Mouse (Mus musculus) urinary bladder, adult 18-20 months (tissue): Measurements from ENCODE around the gene Kcna5.
A peak's percentile ranks its signal among the peaks of the same experiment; 100 is the strongest.

Experiments used
- DNase-seq, 2 experiments: peaks; one replicate each; pipeline ENCODE4 v3.0.0; 2022; ENCODE audit warnings: low spot score in 2 of 2, mixed read lengths in 2 of 2

Gene Kcna5

DNA sequence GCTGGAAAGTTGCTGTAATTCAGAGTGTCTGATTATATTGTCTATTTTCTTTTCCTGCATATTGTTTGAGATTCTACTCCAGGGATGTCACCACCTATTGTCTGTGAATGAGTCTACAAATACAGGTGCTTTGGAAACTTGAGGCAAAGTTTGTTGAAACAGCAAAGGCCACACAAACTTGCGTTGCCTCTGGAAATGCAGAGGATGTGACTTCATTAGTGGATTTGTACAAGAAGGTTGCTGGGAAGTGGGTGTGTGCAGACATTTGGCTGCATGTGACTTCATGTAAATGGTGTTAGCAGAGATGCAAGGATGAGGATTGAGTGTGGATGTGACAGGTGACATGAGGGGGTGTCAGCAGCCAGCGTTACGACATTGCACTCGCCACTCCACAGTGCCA, 1.7 kb upstream of the Kcna5 start:
- DNase-seq: no peak

DNA sequence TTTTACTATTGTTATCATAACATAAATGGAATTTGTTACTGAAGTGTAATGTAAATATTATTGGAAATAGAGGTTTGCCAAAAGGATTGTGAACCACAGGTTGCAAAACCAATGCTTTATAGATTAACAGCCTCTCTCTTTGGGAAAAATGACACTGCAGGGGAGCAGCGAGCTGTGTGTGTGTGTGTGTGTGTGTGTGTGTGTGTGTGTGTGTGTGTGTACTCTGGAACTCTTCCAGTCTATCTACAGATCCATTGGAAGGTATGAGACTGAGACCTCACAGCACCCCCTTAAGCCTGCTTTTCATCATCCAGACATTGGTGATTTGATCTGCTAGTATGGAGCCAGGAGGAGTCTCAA, 679 bp upstream of the Kcna5 start:
- no peak for DNase-seq

DNA sequence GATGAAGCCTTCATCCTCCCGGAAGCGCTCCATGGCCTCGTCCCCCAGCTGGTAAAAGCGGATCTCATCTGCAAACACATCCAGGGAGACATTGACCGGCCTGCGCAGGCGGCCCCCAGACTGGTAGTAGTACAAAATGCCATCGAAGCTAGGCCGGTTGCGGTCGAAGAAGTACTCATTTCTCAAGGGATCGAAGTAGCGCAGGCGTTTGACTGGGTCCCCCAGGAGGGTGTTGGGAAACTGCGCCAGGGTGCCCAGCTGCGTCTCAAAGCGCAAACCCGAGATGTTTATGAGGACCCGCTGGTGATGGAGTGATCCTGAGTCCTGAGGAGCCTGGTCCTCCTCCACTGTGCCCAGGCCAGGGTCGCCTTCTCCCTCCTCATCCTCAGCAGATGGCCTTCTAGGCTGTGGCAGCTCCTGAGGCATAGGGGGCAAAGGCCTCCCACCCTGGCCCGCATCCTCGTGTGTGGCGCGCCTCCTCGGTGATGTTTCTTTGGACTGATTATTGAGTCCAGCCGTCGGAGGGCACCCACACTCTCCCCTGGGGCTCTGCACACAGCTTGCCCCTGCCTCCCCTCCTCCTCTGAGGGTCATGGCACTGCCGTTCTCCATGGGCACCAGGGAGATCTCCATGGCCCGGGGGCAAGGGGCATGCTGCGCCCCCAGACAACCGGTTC, 543 bp downstream of the Kcna5 start:
- DNase-seq: no peak

- DNase-seq: no peak
These were observed 3.9 kb downstream of the Kcna5 start for GRCm38 (mm10) chr6:126531306-126531705.

- no peak for DNase-seq
These were observed 5.2 kb downstream of the Kcna5 start for GRCm38 (mm10) chr6:126530019-126530418.

DNA sequence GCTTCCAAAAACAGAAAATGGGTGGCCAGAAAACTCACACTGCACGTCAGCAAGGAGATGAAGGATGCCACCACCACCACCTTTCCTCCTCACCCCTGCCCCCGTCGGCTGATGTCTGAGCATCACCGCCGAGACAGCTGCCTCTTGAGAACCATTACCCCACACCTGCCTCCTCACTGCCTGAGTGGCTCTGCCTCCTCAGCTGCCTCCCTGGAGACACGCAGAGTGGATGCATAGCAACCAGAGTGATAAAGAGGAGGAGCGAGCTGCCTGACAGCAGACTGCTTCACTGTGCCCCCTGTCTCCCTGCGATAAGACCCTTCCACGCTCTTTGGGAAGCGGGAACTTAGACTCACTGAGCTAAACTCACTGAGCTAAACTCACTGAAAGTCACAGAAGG, 20.5 kb downstream of the Kcna5 start:
- DNase-seq: no peak

DNA sequence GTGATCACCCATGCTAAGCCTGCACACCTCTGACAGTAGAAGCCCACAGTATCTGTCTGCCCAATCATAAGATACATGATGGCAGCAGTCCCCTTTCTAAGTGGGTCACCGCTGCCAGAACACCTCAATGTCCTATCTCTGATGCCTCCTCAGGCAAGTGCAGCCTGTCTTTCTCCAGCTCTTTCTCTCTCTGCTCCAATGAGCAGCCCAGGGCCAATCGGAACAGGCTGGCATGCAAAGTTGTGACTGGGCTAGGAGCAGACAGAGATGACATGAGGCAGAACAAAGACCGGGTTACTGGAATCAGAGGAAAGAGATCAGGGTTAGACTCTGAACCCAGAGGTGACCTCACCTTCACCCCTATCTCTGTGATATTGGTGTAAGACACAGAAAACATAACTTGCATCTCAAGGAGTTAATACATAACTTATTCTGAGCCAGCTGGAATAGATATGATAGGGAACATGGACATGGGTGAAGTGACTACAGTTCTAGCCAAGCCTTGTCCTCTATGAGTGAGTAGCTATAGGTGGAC, 21.4 kb downstream of the Kcna5 start:
- DNase-seq: no peak

DNA sequence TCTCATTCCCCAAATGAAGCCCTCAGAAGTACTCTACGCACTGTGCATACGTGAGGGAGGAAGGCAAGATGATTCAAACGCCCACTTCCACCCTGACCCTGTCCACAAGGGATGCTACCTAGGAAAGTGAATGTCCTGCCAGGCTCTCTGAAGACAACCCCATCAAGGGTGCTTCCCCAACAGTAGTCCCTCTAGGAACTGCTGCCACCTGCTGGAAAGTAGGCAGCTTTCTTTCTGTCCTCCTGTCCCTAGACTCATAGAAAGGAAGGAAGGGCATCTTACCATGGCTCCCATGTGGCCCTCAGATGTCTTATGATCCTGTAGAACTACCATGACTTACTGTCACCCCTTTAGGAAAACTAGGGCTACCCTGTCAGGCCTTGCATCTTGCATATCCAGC, 22.1 kb downstream of the Kcna5 start:
- DNase-seq: peak in 1 of 2 experiments; percentile 17

DNA sequence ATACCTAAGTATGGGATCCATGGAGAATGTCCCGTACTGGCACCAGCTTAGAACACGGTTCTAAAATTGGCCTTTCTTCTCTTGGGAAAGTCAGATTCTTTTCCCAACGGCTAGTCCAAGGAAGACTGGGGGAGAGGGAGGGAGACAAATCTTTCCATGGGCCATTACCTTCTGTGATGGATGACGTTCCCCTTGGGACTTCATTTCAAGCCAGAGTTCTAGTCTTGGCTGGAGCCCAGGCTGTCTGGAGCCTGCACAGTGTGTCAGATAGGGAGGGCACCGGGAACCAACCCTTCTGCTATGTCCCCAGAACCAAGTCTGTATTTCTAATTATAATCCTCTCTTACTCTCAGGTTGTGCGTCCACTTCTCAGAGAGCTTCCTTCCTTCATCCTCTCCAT, 26.5 kb downstream of the Kcna5 start:
- DNase-seq: no peak

- no peak for DNase-seq
These were observed 31.3 kb downstream of the Kcna5 start for GRCm38 (mm10) chr6:126503920-126504319.

DNA sequence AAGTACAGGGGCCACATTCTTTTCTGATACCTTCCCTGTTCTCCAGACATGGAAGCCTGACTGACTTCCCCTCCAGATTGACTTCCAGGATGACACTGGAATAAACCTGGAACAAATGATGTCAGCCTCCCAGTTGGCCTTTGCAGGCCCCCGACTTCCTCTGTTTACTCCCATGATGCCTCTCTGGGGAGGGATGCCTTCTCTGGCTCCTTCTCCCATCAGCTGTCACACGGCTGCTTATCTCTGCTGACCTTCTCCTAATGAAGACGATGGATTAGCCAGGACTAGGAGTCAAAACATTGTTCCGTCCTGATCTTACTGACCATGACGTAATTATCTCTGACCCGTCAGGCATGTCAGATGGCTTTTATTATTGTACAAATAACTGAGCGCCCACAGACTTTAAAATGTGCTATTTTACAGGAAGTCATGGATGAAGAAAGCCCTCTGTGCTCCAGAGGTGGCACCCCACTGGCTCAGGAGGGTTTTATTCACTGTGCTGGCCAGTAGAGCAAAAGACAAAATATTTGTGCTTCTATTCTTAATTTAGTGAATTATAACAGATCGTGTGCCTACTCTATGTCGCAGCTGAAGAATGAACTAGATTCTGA, 32.4 kb downstream of the Kcna5 start:
- no peak for DNase-seq

DNA sequence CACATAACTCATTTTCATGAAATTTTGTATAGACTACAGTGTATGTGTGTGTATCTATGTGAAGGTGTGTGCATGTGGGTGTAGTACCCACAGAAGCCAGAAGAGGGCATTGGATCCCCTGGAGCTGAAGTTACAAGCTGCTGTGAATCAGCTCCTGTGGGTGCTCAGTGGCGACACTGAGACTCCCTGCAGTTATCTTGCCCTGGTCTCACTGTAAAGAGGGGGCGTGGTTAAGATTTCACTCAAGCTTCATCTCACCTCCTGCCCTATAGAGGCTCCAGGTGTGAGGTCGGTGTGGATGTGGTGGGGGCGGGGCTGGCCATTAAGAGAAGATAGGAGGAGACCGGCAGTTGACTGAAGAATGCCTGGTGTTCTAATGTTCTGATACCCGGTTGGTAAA, 34.2 kb downstream of the Kcna5 start:
- DNase-seq: no peak

DNA sequence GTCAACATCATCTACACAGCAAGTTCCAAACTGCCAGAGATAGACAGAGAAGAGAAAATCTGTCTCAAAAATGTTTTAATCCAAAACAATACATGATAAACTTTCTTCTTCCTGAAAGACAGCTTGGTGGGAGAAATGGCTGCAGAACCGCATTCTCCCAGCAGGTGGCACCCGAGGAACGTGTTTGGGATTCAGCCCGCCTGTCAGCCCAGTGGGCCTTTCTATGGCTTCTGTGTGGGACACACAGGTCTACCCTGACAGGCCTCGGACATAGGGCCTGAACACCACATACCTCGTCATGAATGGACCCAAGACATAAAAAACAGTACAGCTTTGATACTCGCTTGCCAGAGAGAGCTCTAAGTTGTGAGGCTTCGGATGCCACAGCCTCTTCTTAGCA, 35.1 kb downstream of the Kcna5 start:
- peak; percentile 33 to 82 for DNase-seq

DNA sequence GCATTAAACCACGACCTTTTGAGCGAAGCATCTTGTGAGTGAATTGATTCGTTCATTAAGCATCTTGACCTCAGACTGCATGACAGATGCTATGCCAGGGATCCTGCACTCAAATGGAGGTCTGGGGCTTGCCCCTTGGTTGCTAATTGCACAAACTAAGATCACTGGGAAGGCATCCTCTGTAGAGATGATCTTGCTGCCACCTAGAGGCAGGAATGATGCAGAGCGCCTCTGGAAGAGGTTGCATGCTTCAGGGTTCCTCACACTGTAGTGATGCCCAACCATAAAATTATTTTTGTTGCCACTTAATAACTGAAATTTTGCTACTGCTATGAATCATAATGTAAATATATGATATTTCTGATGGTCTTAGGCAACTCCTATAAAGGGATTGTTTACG, 37.3 kb downstream of the Kcna5 start:
- DNase-seq: peak in 1 of 2 experiments; percentile 18

DNA sequence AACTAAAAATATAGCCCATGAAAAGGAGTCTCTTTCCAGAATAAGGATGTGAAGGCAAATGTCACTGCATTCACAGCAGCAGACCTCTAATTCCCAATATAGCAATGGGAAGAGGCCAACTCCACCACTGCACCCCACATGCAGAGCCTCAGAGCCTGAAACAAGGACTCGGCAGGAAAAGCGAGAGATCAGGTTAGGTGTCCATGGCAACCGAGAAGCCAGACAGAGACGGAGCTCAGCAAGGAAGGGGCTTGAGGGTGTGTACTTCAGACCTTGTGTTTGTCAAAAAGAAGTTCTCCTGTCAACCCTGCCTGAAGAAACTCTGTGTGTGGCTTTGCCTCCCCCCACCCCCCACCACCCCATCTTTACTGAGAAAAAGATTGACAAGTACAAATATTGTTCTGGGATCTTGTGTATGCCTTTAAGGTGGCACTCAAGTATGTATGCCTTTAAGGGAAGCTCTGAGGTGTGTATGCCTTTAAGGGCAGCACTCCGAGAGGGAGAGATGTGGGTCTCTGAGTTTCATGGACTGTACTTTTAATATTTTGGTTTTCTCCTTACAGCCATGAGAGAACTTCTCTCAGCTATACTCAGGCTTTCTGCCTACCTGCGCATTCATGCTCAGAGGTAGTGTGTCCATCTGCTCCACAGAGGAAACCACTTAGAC, 37.9 kb downstream of the Kcna5 start:
- no peak for DNase-seq

DNA sequence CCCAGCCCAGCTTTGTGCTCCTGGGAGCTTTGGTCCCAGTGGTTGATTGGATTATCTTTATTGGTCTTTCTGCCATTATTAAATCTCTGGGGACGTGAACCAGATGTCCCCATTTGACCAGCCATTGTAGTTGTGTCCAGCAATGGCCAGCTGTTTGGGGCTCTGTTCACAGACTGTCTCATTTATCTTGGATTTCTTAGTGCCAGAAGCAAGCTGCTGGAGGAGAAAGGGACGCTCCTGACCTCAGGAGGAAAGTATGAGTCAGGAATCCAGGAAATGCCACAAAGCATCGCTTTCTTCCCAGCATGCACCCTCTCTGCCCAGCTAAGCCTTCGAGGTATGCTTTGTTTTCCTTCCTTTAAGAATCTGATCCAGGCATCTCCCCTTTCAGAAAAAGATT, 48.1 kb downstream of the Kcna5 start:
- DNase-seq: no peak

DNA sequence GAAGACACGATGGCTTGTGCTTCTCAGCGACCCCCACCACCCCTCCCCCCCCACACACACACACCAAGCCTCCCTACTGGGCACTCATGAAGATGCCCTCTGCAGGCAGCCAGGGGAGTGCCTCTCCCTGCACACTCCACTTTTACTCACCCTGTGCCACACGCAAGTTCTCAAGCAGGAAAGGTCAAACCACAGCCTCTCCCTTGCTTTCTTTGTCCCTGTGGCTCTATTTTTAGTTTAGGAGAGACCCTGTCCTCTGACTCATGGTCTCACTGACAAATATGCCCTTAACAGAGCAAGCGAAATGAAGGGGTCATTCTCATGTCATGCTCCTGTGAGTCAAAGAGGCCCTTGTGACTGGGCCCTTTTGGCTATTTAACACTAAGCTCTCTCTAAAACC, 50.3 kb downstream of the Kcna5 start:
- DNase-seq: no peak

- no peak for DNase-seq
These were observed 51.8 kb downstream of the Kcna5 start for GRCm38 (mm10) chr6:126483264-126483867.
